Mouse (Mus musculus) limb, embryonic 14.5 days (tissue): Measurements from ENCODE around the gene Zfp53. TPM values are rescaled to one million over a fixed set of nuclear protein-coding genes. Genes with fewer than 3 reads are reported as not detected.

Source experiments
- ATAC-seq: fragments of 200-750 bp; cut with Nextera tagmentation; 2 replicates; pipeline ENCODE4 v1.8.0; 2017; ENCODE audit warnings: low read depth, moderate number of reproducible peaks, moderate TSS enrichment; ENCODE audit not compliant: low FRiP score
- DNase-seq: peaks from one replicate; pipeline ENCODE4 v3.0.0-alpha.2; 2015; ENCODE audit warnings: low spot score
- H3K27ac ChIP-seq: fragments of 300-500 bp; sonication (generic); replicated peaks from 2 replicates; pipeline ENCODE4 v1.5.1; 2014; ENCODE audit warnings: low read depth, mild to moderate bottlenecking, low read length, moderate library complexity, mixed read lengths
- H3K27me3 ChIP-seq: fragments of 300-500 bp; sonication (generic); 2 replicates; pipeline ENCODE4 v1.6.1; 2014; ENCODE audit warnings: low read length, mixed read lengths; ENCODE audit not compliant: control insufficient read depth, insufficient read depth
- H3K36me3 ChIP-seq: fragments of 300-500 bp; sonication (generic); 2 replicates; pipeline ENCODE4 v1.6.1; 2014; ENCODE audit warnings: mild to moderate bottlenecking, low read length, moderate library complexity, mixed read lengths; ENCODE audit not compliant: control insufficient read depth, insufficient read depth
- H3K4me1 ChIP-seq: fragments of 300-500 bp; sonication (generic); 2 replicates; pipeline ENCODE4 v1.6.1; 2014; ENCODE audit warnings: antibody characterized with exemption, low read length, mixed read lengths; ENCODE audit not compliant: control insufficient read depth, insufficient read depth
- H3K4me2 ChIP-seq: fragments of 300-500 bp; sonication (generic); replicated peaks from 2 replicates; pipeline ENCODE4 v1.6.1; 2014; ENCODE audit warnings: low read depth, mild to moderate bottlenecking, low read length, moderate library complexity; ENCODE audit not compliant: severe bottlenecking
- H3K4me3 ChIP-seq: fragments of 300-500 bp; sonication (generic); replicated peaks from 2 replicates; pipeline ENCODE4 v1.5.1; 2014; ENCODE audit warnings: low read length
- H3K9ac ChIP-seq: fragments of 300-500 bp; sonication (generic); 2 replicates; pipeline ENCODE4 v1.6.1; 2014; ENCODE audit warnings: mild to moderate bottlenecking, low read depth, low read length, moderate library complexity; ENCODE audit not compliant: severe bottlenecking
- H3K9me3 ChIP-seq: fragments of 300-500 bp; sonication (generic); 2 replicates; pipeline ENCODE4 v1.6.1; 2016; ENCODE audit warnings: low read length; ENCODE audit not compliant: control insufficient read depth
- POLR2A ChIP-seq: fragments of 200-500 bp; IDR thresholded peaks from 2 replicates; pipeline ENCODE4 v1.8.0; 2012; ENCODE audit warnings: inconsistent platforms, mild to moderate bottlenecking, moderate library complexity, borderline replicate concordance; ENCODE audit not compliant: insufficient read depth, insufficient read length; ENCODE audit errors: extremely low read depth
- WGBS: fragments of 180-500 bp; shearing (Covaris S2); extraction: QIAGEN DNeasy Blood & Tissue Kit; methylation state at CpG from one replicate; pipeline ENCODE4 v1.1.7; 2014; 5-methylcytosine and 5-hydroxymethylcytosine counted together
- polyA plus RNA-seq, 2 experiments: library from polyadenylated mRNA; depleted of rRNA in 1 of 2; stranded (reverse) in 1 of 2; unstranded in 1 of 2; fragments of >200 nt; fragmentation: Nextera tagmentation in 1 of 2; extraction: Ambion mirVana in 1 of 2; gene quantifications; 2 replicates each; pipeline versions ENCODE4 v1.2.1 to v1.2.3; 2012 to 2014

Gene Zfp53
- polyA plus RNA-seq (2012; rRNA removed) (3.4 and 5.3 TPM in 2 replicates), polyA plus RNA-seq (2014; fragmentation: Nextera tagmentation; extraction: Ambion mirVana) (9.4 and 10.3 TPM in 2 replicates)

GRCm38 (mm10) chr17:21488760-21489499 is at the start of gene Zfp53:
Gene Zfp53 (plus strand): TSS chr17:21488998.
- peak; percentile 14; the same call in 1 of the 2 replicates for TF ChIP-seq POLR2A
- Histone ChIP-seq H3K4me2 (peak within 1 kb of the TSS; percentile 57), H3K36me3 (peaks cover 6% of the 10 kb centered on the region; the same call in 1 of the 2 replicates), H3K4me1 (peaks cover 3% of the 10 kb centered on the region; the same call in 1 of the 2 replicates), H3K9me3 (no peaks in the 10 kb centered on the region), H3K4me3 (peak within 1 kb of the TSS; percentile 71), H3K27me3 (no peaks in the 10 kb centered on the region), H3K9ac (peak within 1 kb of the TSS; percentile 69), H3K27ac (0 out of 2 replicates have a peak within 1 kb of the TSS, but pooled peaks have one; percentile 52)
- DNase-seq, result peak; percentile 84
- ATAC-seq, result peak; percentile 100
- under 1% methylated on average over 34 of the region's 34 CpGs for WGBS

- peak overlapping the region; percentile 85 for H3K4me2 ChIP-seq
- no peak for TF ChIP-seq POLR2A
- no peaks in the 10 kb centered on the region for H3K9me3 ChIP-seq
- H3K27me3 ChIP-seq, result no peaks in the 10 kb centered on the region
- H3K4me1 ChIP-seq, result peaks cover 7% of the 10 kb centered on the region; the same call in 1 of the 2 replicates
- DNase-seq (peak; percentile 89), ATAC-seq (peak; percentile 75)
- H3K9ac ChIP-seq, result no peak overlapping the region; the same call in none of the 2 replicates
- H3K36me3 ChIP-seq, result no peaks in the 10 kb centered on the region; the same call in 1 of the 2 replicates
- peak overlapping the region; percentile 92 for H3K27ac ChIP-seq
- H3K4me3 ChIP-seq, result peak overlapping the region; percentile 67
- WGBS, result 0% methylated on average over 3 of the region's 3 CpGs
These were observed 39.1 kb upstream of the Zfp53 start for GRCm38 (mm10) chr17:21449669-21450068.

GRCm38 (mm10) chr17:21450138-21450704 is 38.6 kb upstream of the Zfp53 start, which contains the start of gene Zfp51:
Gene Zfp51 (plus strand): TSS chr17:21450374.
- no peaks in the 10 kb centered on the region for H3K27me3 ChIP-seq
- peak within 1 kb of the TSS; percentile 85 for H3K4me2 ChIP-seq
- ATAC-seq (peak; percentile 100), DNase-seq (peak; percentile 93)
- H3K36me3 ChIP-seq, result no peaks in the 10 kb centered on the region; the same call in 1 of the 2 replicates
- peak within 1 kb of the TSS; percentile 65 for H3K9ac ChIP-seq
- H3K4me1 ChIP-seq, result peaks cover 7% of the 10 kb centered on the region; the same call in 1 of the 2 replicates
- H3K4me3 ChIP-seq, result peak within 1 kb of the TSS; percentile 67
- WGBS, result under 1% methylated on average over 26 of the region's 26 CpGs
- no peaks in the 10 kb centered on the region for H3K9me3 ChIP-seq
- H3K27ac ChIP-seq, result peak within 1 kb of the TSS; percentile 92
- TF ChIP-seq POLR2A, result peak; percentile 70; the same call in 1 of the 2 replicates

GRCm38 (mm10) chr17:21463550-21463949 is 25.2 kb upstream of the Zfp53 start:
- H3K36me3 ChIP-seq, result peaks cover 33% of the 10 kb centered on the region
- no peak for TF ChIP-seq POLR2A
- H3K9ac ChIP-seq, result no peak overlapping the region
- no peaks in the 10 kb centered on the region for H3K27me3 ChIP-seq
- no peaks in the 10 kb centered on the region for H3K4me1 ChIP-seq
- H3K9me3 ChIP-seq, result no peaks in the 10 kb centered on the region
- DNase-seq (no peak), ATAC-seq (no peak)
- no peak overlapping the region for H3K27ac ChIP-seq
- no peak overlapping the region for H3K4me3 ChIP-seq
- 94% methylated on average over 5 of the region's 5 CpGs for WGBS
- H3K4me2 ChIP-seq, result no peak overlapping the region

GRCm38 (mm10) chr17:21472032-21472652 is 16.7 kb upstream of the Zfp53 start:
- Histone ChIP-seq H3K4me3 (no peak overlapping the region), H3K27me3 (no peaks in the 10 kb centered on the region), H3K4me1 (peaks cover 11% of the 10 kb centered on the region), H3K4me2 (no peak overlapping the region), H3K36me3 (no peaks in the 10 kb centered on the region), H3K27ac (no peak overlapping the region), H3K9me3 (no peaks in the 10 kb centered on the region), H3K9ac (no peak overlapping the region)
- no peak for TF ChIP-seq POLR2A
- DNase-seq (no peak), ATAC-seq (no peak)
- 59% methylated on average over 3 of the region's 3 CpGs for WGBS
